Mouse (Mus musculus) forebrain, embryonic 10.5 days (tissue): ENCODE measurements around the gene Kif1bp. TPM values are rescaled to one million over a fixed set of nuclear protein-coding genes. Genes with fewer than 3 reads are reported as not detected.
"Not testable (repeated sequence)": the region's sequence is repeated elsewhere in the genome, so short reads cannot be mapped to it uniquely, and the experiment has no call there.

ENCODE experiments used
- DNase-seq: peaks from one replicate; pipeline ENCODE4 v3.0.0-alpha.2; 2017; ENCODE audit warnings: low spot score; ENCODE audit errors: extremely low spot score
- H3K27ac ChIP-seq: fragments of 300-500 bp; sonication (generic); 2 replicates; pipeline ENCODE4 v1.5.1; 2016; ENCODE audit warnings: mild to moderate bottlenecking
- H3K27me3 ChIP-seq: fragments of 300-500 bp; sonication (generic); 2 replicates; pipeline ENCODE4 v1.6.1; 2016; ENCODE audit warnings: mild to moderate bottlenecking; ENCODE audit not compliant: poor library complexity, severe bottlenecking
- H3K36me3 ChIP-seq: fragments of 300-500 bp; sonication (generic); replicated peaks from 2 replicates; pipeline ENCODE4 v1.6.1; 2016; ENCODE audit warnings: mild to moderate bottlenecking, moderate library complexity
- H3K4me1 ChIP-seq: fragments of 300-500 bp; sonication (generic); 2 replicates; pipeline ENCODE4 v1.6.1; 2016
- H3K4me3 ChIP-seq: fragments of 300-500 bp; sonication (generic); 2 replicates; pipeline ENCODE4 v1.5.1; 2016; ENCODE audit warnings: mild to moderate bottlenecking, moderate library complexity
- H3K9me3 ChIP-seq: fragments of 300-500 bp; sonication (generic); 2 replicates; pipeline ENCODE4 v1.6.1; 2016; ENCODE audit warnings: mild to moderate bottlenecking, moderate library complexity
- WGBS: fragments of 180-500 bp; shearing (Covaris S2); methylation state at CpG from one replicate; pipeline ENCODE4 v1.1.7; 2016; 5-methylcytosine and 5-hydroxymethylcytosine counted together
- polyA plus RNA-seq: library from polyadenylated mRNA; unstranded; fragments of >200 nt; fragmentation: Nextera tagmentation; extraction: Ambion mirVana; gene quantifications from 2 replicates; pipeline ENCODE4 v1.2.1, GENCODE M21; 2016

The Kif1bp gene
- polyA plus RNA-seq, 1 experiment from 2014 or later: 32.8 TPM

DNA sequence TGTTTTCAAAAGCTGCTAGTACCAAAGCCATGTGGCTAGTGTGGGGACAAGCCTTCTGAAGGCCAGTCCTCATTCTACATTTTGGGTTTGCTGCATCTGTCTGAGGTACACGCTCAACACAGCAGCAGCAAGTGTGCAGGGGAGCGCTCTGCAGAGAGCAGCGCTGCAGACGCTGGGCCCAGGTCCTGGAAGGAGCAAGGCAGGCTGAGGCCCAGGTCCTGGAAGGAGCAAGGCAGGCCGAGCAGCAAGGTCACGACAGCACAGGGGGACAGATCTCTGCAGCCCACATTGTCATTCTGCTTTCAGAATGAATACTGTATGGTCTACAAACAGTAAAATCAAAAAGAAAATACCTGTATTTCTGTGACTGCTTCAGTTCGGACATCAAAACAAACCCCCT, 4.4 kb upstream of the Kif1bp start:
- Histone ChIP-seq H3K9me3 (no peaks in the 10 kb centered on the region), H3K4me1 (peaks cover 4% of the 10 kb centered on the region), H3K27me3 (no peaks in the 10 kb centered on the region), H3K36me3 (peaks cover 85% of the 10 kb centered on the region), H3K4me3 (no peak overlapping the region), H3K27ac (no peak overlapping the region)
- DNase-seq: no peak
- WGBS: 92% methylated on average over 7 of the region's 7 CpGs

DNA sequence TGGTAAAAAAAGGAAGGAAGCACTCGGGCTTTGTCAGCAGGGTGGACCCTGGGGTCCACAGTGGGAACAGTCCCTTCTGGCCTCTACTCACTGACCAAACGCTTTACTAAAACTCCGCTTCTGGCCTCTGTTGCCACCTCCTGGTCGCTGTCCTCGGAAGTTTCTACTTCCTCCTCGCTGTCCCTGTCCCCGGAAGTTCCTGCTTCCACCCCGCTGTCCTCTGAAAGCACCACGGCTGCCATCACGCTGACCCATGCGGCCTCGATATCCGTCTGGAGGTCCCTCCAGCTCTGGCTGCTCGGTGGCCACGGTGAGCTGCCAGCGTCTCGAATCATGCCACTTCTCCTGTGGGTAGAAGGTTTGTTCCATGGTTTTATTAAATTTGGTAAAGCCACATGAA, 4.0 kb upstream of the Kif1bp start:
- Histone ChIP-seq H3K4me3 (no peak overlapping the region), H3K4me1 (peaks cover 8% of the 10 kb centered on the region), H3K27ac (no peak overlapping the region), H3K27me3 (no peaks in the 10 kb centered on the region), H3K36me3 (peaks cover 81% of the 10 kb centered on the region), H3K9me3 (no peaks in the 10 kb centered on the region)
- WGBS: 94% methylated on average over 17 of the region's 17 CpGs
- DNase-seq: no peak

DNA sequence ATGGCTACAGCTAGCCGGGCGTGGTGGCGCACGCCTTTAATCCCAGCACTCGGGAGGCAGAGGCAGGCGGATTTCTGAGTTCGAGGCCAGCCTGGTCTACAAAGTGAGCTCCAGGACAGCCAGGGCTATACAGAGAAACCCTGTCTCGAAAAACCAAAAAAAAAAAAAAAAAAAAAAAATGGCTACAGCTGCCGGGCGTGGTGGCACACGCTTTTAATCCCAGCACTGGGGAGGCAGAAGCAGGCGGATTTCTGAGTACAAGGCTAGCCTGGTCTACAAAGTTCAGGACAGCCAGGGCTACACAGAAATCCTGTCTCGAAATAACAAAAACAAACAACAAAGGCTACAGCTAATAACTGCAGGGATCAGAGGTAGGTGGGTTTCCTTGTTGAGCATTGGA, 872 bp upstream of the Kif1bp start:
- not testable (repeated sequence) for DNase-seq, H3K4me3 ChIP-seq, H3K27me3 ChIP-seq, H3K27ac ChIP-seq, H3K9me3 ChIP-seq
- H3K36me3 ChIP-seq: peaks cover 67% of the 10 kb centered on the region
- 86% methylated on average over 12 of the region's 13 CpGs for WGBS
- peaks cover 17% of the 10 kb centered on the region for H3K4me1 ChIP-seq

DNA sequence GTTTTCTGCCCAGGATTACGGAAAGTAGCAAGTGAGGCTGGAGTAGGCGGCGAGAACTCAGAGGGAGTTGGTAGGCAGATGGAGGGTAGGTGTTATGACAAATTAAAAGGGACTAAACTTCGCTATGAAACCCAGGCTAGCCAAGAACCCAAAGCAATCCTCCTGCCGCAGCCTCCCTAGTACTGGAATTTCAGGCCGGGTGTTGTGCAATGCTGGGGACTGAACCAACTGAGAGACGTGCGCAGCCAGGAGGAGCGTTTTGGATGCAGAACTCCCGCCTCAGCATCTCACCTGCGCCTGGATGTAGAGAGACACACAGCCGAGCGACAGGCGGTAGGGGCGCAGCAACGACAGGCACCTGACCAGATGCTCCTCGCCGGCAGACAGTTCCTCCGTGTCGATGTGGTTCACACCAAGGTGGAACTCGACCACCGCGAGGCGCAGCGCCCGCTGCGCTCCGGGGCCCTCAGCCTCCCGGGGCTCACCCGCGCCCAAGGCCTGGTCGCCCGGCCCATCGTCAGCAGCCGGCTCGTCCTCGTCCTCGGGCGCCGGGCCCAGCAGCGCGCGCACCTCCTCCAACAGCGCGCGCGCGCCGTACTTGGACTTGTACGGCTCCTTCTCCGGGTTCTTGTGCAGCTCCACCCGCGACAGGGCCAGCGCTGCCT, 452 bp downstream of the Kif1bp start:
- Histone ChIP-seq H3K27me3 (no peaks in the 10 kb centered on the region), H3K4me1 (peaks cover 17% of the 10 kb centered on the region), H3K9me3 (no peaks in the 10 kb centered on the region), H3K27ac (peak overlapping the region; percentile 84), H3K4me3 (peak overlapping the region; percentile 96), H3K36me3 (peaks cover 67% of the 10 kb centered on the region)
- under 1% methylated on average over 54 of the region's 54 CpGs for WGBS
- no peak for DNase-seq

DNA sequence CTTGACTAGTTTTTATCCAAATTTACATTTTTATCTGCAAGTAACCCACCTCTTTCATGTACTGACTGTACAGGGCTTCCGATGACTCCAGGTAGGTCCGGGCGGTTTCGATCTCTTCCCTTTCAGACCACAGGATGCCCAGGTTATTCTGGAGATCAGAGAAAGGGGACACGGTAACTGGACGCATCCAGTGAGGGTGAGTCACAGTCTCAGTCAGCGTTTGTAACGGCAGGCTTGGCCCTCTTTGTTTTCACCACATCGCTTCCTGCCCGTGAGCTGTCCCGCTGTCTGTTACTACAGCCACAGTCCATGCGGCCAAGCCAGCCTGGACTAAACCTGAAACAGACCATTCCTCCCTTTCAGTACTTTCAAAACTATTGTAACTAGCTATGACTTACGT, 3.3 kb downstream of the Kif1bp start:
- peaks cover 17% of the 10 kb centered on the region for H3K4me1 ChIP-seq
- peaks cover 61% of the 10 kb centered on the region for H3K36me3 ChIP-seq
- H3K27ac ChIP-seq: no peak overlapping the region
- no peaks in the 10 kb centered on the region for H3K9me3 ChIP-seq
- 92% methylated on average over 13 of the region's 13 CpGs for WGBS
- no peak for DNase-seq
- H3K4me3 ChIP-seq: no peak overlapping the region
- H3K27me3 ChIP-seq: no peaks in the 10 kb centered on the region

DNA sequence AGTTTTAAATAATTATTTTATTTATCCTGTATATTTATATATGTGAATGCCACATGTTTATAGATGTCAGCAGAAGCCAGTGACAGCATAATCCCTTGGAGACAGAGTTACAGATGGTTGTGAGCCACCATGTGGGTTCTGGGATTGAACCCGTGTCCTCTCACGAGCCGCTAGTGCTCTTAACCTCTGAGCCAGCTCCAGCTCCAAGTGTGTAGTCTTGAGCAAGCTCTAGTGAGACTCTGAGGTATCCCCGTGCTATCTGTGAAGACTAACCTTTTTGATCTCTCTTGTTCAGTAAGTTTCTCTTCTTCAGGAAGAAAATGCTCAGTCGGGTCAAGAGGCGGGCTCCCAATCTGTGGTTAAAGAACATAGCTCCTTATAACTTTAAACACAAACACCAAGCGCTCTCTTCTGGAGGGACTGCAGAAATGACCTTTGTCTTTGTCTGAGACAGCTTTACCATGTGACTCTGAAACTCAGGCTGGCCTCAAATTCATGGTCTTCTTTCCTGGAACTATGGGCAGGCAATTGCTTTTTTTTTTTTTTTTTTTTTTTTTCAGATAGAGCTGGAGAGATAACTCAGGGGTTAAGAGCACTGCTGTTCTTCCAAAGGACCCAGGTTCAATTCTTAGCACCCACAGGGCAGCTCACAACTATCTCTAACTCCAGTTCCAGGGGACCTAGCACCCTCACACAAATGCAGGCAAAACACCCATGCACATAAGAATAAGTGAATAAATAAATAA, 8.0 kb downstream of the Kif1bp start:
- no peak overlapping the region for H3K4me3 ChIP-seq
- H3K36me3 ChIP-seq: peaks cover 94% of the 10 kb centered on the region
- 95% methylated on average over 7 of the region's 7 CpGs for WGBS
- no peak for DNase-seq
- no peaks in the 10 kb centered on the region for H3K9me3 ChIP-seq
- H3K27ac ChIP-seq: no peak overlapping the region
- no peaks in the 10 kb centered on the region for H3K4me1 ChIP-seq
- no peaks in the 10 kb centered on the region for H3K27me3 ChIP-seq

DNA sequence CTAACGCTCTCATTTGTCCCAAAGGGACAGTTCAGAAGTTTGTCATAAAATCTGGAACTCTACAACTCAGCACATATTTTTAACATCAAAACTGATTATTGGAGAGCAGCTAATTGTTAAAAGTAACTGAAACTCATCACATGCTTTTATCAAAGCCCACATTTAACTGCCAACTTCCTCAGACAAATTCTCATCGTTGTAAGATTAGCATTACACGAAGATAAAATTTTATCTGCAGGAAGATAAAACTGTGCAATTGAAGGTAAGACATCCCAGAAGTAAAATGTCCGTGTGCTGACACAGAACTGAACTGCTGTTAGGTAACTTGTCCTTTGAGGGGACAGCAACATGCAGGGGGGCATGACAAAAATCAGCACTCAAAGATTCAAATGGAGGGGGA, 9.4 kb downstream of the Kif1bp start:
- H3K9me3 ChIP-seq: no peaks in the 10 kb centered on the region
- H3K36me3 ChIP-seq: peaks cover 94% of the 10 kb centered on the region
- WGBS: 92% methylated on average over 4 of the region's 4 CpGs

DNA sequence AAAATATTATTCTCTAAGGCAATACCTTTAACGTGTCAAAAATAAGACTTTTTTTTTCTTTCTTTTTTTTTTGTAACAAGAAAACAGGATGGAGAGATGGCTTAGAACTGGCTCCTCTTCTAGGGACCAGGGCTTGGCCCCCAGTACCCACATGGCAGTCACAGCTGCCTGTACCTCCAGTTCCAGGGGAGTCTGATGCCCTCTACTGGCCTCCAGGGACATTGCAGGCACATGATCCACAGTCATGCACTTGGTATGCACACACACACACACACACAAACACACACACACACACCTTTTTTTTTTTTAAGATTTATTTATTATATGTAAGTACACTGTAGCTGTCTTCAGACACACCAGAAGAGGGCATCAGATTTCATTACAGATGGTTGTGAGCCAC, 20.5 kb downstream of the Kif1bp start:
- no peaks in the 10 kb centered on the region for H3K27me3 ChIP-seq
- H3K36me3 ChIP-seq: peaks cover 58% of the 10 kb centered on the region
- WGBS: 92% methylated on average over 1 of the region's 1 CpGs
- no peaks in the 10 kb centered on the region for H3K9me3 ChIP-seq
- no peak overlapping the region for H3K4me3 ChIP-seq
- H3K4me1 ChIP-seq: no peaks in the 10 kb centered on the region
- H3K27ac ChIP-seq: no peak overlapping the region
- no peak for DNase-seq

More for the DNA sequence above, 9.4 kb downstream of the Kif1bp start:
- Histone ChIP-seq H3K27me3 (no peaks in the 10 kb centered on the region), H3K4me3 (no peak overlapping the region), H3K27ac (no peak overlapping the region), H3K4me1 (no peaks in the 10 kb centered on the region)
- DNase-seq: no peak

DNA sequence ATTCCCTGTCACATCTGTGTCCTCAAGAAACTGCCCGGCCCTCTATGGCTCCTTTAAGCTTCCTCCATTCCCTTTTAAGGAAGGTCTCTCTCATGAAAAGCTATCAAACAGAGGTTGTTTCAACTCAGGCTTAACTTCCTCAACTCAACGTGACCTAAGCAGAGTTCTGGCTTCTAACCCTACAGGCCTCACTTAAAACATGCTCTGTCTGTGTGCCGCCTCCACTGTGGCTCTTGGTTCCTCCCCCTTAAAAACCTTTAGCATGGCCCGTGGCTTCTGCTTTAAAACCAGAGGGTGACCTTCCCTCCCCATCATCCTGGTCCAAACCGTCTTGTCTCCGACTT, 21.7 kb downstream of the Kif1bp start:
- Histone ChIP-seq H3K9me3 (no peaks in the 10 kb centered on the region), H3K36me3 (peaks cover 46% of the 10 kb centered on the region), H3K27ac (no peak overlapping the region), H3K4me3 (no peak overlapping the region), H3K27me3 (no peaks in the 10 kb centered on the region), H3K4me1 (no peaks in the 10 kb centered on the region)
- WGBS: 95% methylated on average over 6 of the region's 6 CpGs
- DNase-seq: no peak

DNA sequence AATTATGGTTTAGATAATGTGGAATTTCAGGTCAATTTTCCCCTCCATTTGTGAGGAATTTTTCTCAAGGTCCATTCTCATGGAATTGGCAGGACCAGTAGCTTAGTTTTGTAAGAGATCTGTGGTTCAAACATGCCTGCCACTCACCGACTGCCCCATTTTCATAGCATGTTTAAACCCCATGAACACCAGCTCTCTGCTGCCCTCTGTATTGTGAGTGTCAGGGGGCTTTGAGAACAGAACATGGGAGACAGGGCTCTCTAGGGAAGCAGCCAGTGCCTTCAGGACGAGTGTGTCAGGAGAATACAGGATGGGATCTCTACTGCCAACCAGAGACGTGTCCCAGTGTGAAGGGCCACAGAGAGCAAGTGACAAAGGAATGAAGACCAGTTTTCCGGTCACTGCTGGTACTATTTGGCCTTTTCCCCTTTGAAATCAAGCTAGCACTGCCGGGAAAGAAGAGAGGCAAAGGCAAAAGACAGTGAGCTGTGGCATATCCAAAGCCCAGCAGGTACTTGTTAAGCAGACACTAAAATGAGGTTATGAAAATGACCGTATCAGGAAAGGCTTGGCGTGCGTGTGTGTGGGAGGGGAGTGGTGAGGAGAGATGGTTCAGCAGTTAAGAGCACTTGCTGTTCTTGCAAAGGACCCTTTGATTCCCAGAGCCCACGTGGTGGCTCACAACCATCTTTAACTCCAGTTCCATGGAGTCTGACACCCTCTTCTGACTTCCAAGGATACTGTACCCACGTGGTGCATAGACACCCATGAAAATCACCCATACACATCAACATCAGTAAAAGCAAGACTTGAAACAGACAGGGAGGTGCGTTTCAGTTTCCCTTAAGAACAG, 22.3 kb downstream of the Kif1bp start:
- 76% methylated on average over 11 of the region's 11 CpGs for WGBS
- H3K4me3 ChIP-seq: no peak overlapping the region
- H3K27ac ChIP-seq: no peak overlapping the region
- H3K4me1 ChIP-seq: no peaks in the 10 kb centered on the region
- no peaks in the 10 kb centered on the region for H3K9me3 ChIP-seq
- no peaks in the 10 kb centered on the region for H3K27me3 ChIP-seq
- DNase-seq: no peak
- H3K36me3 ChIP-seq: peaks cover 42% of the 10 kb centered on the region

DNA sequence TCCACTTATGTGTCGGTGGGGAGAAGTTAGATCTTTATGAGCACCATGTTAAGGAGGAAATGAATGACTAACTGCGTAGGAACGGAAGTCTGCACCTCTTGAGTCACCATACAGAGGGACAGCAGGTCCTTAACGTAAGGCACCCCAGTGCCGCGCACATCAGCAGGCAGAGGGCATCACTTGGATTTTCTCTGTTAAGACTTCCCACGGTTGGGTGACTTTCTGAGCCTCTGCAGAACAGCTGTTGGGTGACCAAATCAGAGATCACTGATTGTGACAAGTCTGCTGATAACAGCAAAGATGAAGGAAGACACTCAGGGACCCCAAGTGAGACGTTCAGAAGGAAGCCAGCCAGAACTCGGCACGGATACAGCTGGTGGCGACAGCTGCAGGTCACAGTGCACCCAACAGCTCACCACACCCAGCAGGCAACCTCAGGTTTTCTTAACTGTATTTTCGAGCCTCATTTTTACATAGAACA, 24.6 kb downstream of the Kif1bp start:
- no peaks in the 10 kb centered on the region for H3K27me3 ChIP-seq
- H3K9me3 ChIP-seq: no peaks in the 10 kb centered on the region
- H3K4me3 ChIP-seq: no peak overlapping the region
- H3K27ac ChIP-seq: no peak overlapping the region
- DNase-seq: no peak
- WGBS: 85% methylated on average over 12 of the region's 12 CpGs
- 0 out of 2 replicates have a peak, but pooled peaks cover 4% of the 10 kb centered on the region for H3K4me1 ChIP-seq
- peaks cover 19% of the 10 kb centered on the region for H3K36me3 ChIP-seq

DNA sequence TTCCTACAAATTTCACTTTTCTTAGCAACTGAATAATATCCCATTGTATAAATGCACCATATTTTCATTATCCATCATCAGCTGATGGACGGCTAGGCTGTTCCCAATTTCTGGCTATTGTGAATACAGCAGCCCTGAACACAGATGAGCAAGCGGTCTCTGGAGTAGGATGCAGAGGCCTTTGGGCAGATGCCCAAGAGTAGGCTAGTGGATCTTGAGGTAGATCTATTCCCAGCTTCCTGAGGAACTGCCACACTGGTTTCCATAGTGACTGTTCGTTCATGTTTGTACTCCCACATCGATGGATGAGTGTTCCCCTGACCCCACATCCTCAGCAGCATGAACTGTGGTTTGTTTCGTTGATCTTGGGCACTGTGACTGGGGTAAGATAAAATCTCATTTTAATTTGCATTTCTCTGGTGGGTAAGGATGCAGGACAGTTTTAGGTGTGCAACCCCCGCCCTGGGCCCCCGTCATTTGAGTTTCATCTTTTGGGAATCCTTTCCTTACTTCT, 27.4 kb downstream of the Kif1bp start:
- Histone ChIP-seq H3K27me3 (no peaks in the 10 kb centered on the region), H3K4me1 (0 out of 2 replicates have a peak, but pooled peaks cover 4% of the 10 kb centered on the region), H3K27ac (no peak overlapping the region), H3K4me3 (no peak overlapping the region), H3K9me3 (no peaks in the 10 kb centered on the region), H3K36me3 (no peaks in the 10 kb centered on the region)
- 86% methylated on average over 7 of the region's 7 CpGs for WGBS
- no peak for DNase-seq
